Mouse (Mus musculus) embryonic fibroblast, embryonic 13.5 days (primary cell): ENCODE measurements around the gene Noct. TPM values are rescaled to one million over a fixed set of nuclear protein-coding genes. Genes with fewer than 3 reads are reported as not detected.
"Not testable (repeated sequence)": the region's sequence is repeated elsewhere in the genome, so short reads cannot be mapped to it uniquely, and the experiment has no call there.

Source experiments
- H3K27ac ChIP-seq: 2 replicates; pipeline ENCODE4 v1.5.1; 2012; ENCODE audit warnings: low read length, control low read depth, inconsistent platforms; ENCODE audit not compliant: insufficient read depth
- H3K4me1 ChIP-seq: 2 replicates; pipeline ENCODE4 v1.6.1; 2011; ENCODE audit warnings: low read length; ENCODE audit not compliant: control insufficient read depth, insufficient read depth
- H3K4me3 ChIP-seq: 2 replicates; pipeline ENCODE4 v1.5.1; 2011; ENCODE audit warnings: mild to moderate bottlenecking, control low read depth, low read length; ENCODE audit not compliant: insufficient read depth
- CTCF ChIP-seq: IDR thresholded peaks from 2 replicates; pipeline ENCODE4 v1.5.1; 2011; ENCODE audit warnings: mild to moderate bottlenecking, control low read depth, low read length, moderate library complexity, borderline replicate concordance; ENCODE audit not compliant: insufficient read depth
- POLR2A ChIP-seq: IDR thresholded peaks from 2 replicates; pipeline ENCODE4 v1.6.1; 2011; ENCODE audit warnings: low read depth, mild to moderate bottlenecking, control low read depth, low read length, moderate library complexity
- polyA plus RNA-seq: library from polyadenylated mRNA; stranded (reverse); fragments of >200 nt; gene quantifications from 2 replicates; pipeline ENCODE4 v1.2.4, GENCODE M21; 2011; ENCODE audit warnings: low read depth; ENCODE audit not compliant: missing spikeins, insufficient read length

Noct gene
- 17.3 and 25.5 TPM in 2 replicates for polyA plus RNA-seq

- H3K4me1 ChIP-seq = peaks cover 10% of the 10 kb centered on the region
- TF ChIP-seq POLR2A = peak; percentile 92
- no peak for TF ChIP-seq CTCF
- peak within 1 kb of the TSS; percentile 87 for H3K4me3 ChIP-seq
- H3K27ac ChIP-seq = peak within 1 kb of the TSS; percentile 96
Measured at GRCm38 (mm10) chr3:51224363-51225225, at the start of gene Noct. Gene Noct (plus strand): TSS chr3:51224447.

- H3K27ac ChIP-seq = no peak overlapping the region
- no peaks in the 10 kb centered on the region for H3K4me1 ChIP-seq
- no peak for TF ChIP-seq CTCF
- no peak overlapping the region for H3K4me3 ChIP-seq
Measured at GRCm38 (mm10) chr3:51178158-51178557, 46.1 kb upstream of the Noct start.

- Histone ChIP-seq H3K4me1 (no peaks in the 10 kb centered on the region), H3K4me3 (no peak overlapping the region), H3K27ac (no peak overlapping the region)
- TF ChIP-seq CTCF (no peak), POLR2A (no peak)
Measured at GRCm38 (mm10) chr3:51179460-51180146, 44.6 kb upstream of the Noct start.

- no peaks in the 10 kb centered on the region for H3K4me1 ChIP-seq
- TF ChIP-seq POLR2A (no peak), CTCF (no peak)
Measured at GRCm38 (mm10) chr3:51180341-51180940, 43.8 kb upstream of the Noct start.

GRCm38 (mm10) chr3:51182455-51182854, 41.8 kb upstream of the Noct start:
- TF ChIP-seq CTCF (no peak), POLR2A (no peak)
- Histone ChIP-seq H3K4me1 (no peaks in the 10 kb centered on the region), H3K4me3 (no peak overlapping the region), H3K27ac (no peak overlapping the region)

More at GRCm38 (mm10) chr3:51180341-51180940, 43.8 kb upstream of the Noct start:
- Histone ChIP-seq H3K4me3 (no peak overlapping the region), H3K27ac (no peak overlapping the region)

GRCm38 (mm10) chr3:51183508-51183907, 40.7 kb upstream of the Noct start:
- H3K4me1 ChIP-seq, H3K27ac ChIP-seq, H3K4me3 ChIP-seq: not testable (repeated sequence)

GRCm38 (mm10) chr3:51183967-51184366, 40.3 kb upstream of the Noct start:
- not testable (repeated sequence) for H3K4me1 ChIP-seq, H3K4me3 ChIP-seq, H3K27ac ChIP-seq

- no peak overlapping the region for H3K4me3 ChIP-seq
- H3K4me1 ChIP-seq = no peaks in the 10 kb centered on the region
- TF ChIP-seq CTCF (no peak), POLR2A (no peak)
Measured at GRCm38 (mm10) chr3:51184715-51185114, 39.5 kb upstream of the Noct start.

GRCm38 (mm10) chr3:51185406-51185805, 38.8 kb upstream of the Noct start:
- H3K4me3 ChIP-seq = no peak overlapping the region
- TF ChIP-seq POLR2A (no peak), CTCF (no peak)
- H3K4me1 ChIP-seq = no peaks in the 10 kb centered on the region
- H3K27ac ChIP-seq = no peak overlapping the region

More at GRCm38 (mm10) chr3:51184715-51185114, 39.5 kb upstream of the Noct start:
- H3K27ac ChIP-seq = no peak overlapping the region

- Histone ChIP-seq H3K4me1 (peaks cover 20% of the 10 kb centered on the region), H3K4me3 (no peak overlapping the region), H3K27ac (0 out of 2 replicates have a peak overlapping the region, but pooled peaks have one; percentile 62)
- TF ChIP-seq POLR2A (no peak), CTCF (no peak)
Measured at GRCm38 (mm10) chr3:51194075-51194474, 30.2 kb upstream of the Noct start.
